Mouse (Mus musculus) ES-Bruce4 (cell line): ENCODE results near the gene Gm13212. TPM values are rescaled to one million over a fixed set of nuclear protein-coding genes. Genes with fewer than 3 reads are reported as not detected.
"Not testable (repeated sequence)": the region's sequence is repeated elsewhere in the genome, so short reads cannot be mapped to it uniquely, and the experiment has no call there.

Source experiments
- H3K27ac ChIP-seq: 2 replicates; pipeline ENCODE4 v1.5.1; 2012; ENCODE audit warnings: low read length, inconsistent platforms; ENCODE audit not compliant: insufficient read depth
- H3K27me3 ChIP-seq: 2 replicates; pipeline ENCODE4 v1.6.1; 2012; ENCODE audit warnings: mild to moderate bottlenecking, low read length, inconsistent platforms; ENCODE audit not compliant: control insufficient read depth, poor library complexity, insufficient read depth, severe bottlenecking
- H3K36me3 ChIP-seq: 2 replicates; pipeline ENCODE4 v1.6.1; 2012; ENCODE audit warnings: inconsistent platforms, mild to moderate bottlenecking, low read length, moderate library complexity; ENCODE audit not compliant: control insufficient read depth, poor library complexity, insufficient read depth, severe bottlenecking
- H3K4me1 ChIP-seq: one replicate; pipeline ENCODE4 v1.8.1; 2011; ENCODE audit warnings: low read length; ENCODE audit not compliant: control insufficient read depth, insufficient read depth
- H3K4me3 ChIP-seq: 2 replicates; pipeline ENCODE4 v1.5.1; 2011; ENCODE audit warnings: low read depth, mild to moderate bottlenecking, low read length
- H3K9ac ChIP-seq: 2 replicates; pipeline ENCODE4 v1.6.1; 2012; ENCODE audit warnings: low read depth, mild to moderate bottlenecking, inconsistent platforms; ENCODE audit not compliant: poor library complexity, severe bottlenecking
- H3K9me3 ChIP-seq: replicated peaks from 2 replicates; pipeline ENCODE4 v1.6.1; 2012; ENCODE audit warnings: mild to moderate bottlenecking, low read length, inconsistent platforms; ENCODE audit not compliant: control insufficient read depth, poor library complexity, insufficient read depth, severe bottlenecking
- EP300 ChIP-seq: IDR thresholded peaks from 2 replicates; pipeline ENCODE4 v1.6.1; 2011; ENCODE audit warnings: low read depth, low read length; ENCODE audit not compliant: insufficient read depth
- POLR2A ChIP-seq: IDR thresholded peaks from one replicate; pipeline ENCODE4 v1.8.1; 2011; ENCODE audit warnings: low read length; ENCODE audit not compliant: insufficient read depth
- polyA plus RNA-seq: library from polyadenylated mRNA; stranded (reverse); fragments of >200 nt; gene quantifications from 2 replicates; pipeline ENCODE4 v1.2.4, GENCODE M21; 2011; ENCODE audit warnings: low read depth; ENCODE audit not compliant: missing spikeins, insufficient read depth, insufficient read length

Gene Gm13212
- polyA plus RNA-seq, 1 experiment: 19.5 TPM

DNA sequence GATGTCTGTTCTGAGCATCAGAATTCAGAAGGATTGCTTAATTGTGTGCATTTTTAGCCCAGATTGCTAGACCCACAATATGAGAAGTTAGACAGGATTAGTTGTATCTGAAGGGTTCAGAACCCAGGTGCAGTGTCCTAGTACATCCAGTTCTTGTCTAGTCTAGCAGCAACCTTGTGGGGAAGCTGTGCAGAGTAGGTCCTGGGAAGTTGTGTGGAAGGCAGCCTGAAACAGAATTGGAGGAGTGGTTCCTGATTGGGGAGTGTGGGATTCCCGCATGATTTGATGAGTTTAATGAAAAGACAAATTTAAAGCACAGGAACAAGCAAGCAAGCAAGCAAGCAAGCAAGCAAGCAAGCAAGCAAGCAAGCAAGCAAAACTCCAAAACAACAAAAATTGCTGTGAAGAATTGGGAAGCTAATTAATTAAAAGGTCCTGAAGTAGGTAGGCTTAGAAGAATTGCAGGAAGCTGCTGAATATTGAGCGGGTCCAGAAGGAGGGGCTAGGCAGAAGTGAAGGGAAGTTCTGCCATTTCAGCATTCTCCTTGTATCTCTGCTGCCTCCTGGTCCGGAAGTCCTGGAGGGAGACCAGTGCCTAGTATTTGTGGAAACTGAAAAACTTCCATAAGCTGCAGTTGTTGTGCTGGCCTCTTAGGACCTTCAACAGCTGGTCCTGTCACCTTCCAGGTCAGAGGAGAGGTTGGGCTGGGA is 20.7 kb upstream of the Gm13212 start:
- H3K27ac ChIP-seq: no peak overlapping the region
- no peak overlapping the region for H3K9ac ChIP-seq
- H3K9me3 ChIP-seq: peaks cover 5% of the 10 kb centered on the region; the same call in 1 of the 2 replicates
- H3K36me3 ChIP-seq: no peaks in the 10 kb centered on the region
- H3K4me3 ChIP-seq: no peak overlapping the region
- no peaks in the 10 kb centered on the region for H3K27me3 ChIP-seq
- TF ChIP-seq POLR2A (no peak), EP300 (no peak)
- no peaks in the 10 kb centered on the region for H3K4me1 ChIP-seq

DNA sequence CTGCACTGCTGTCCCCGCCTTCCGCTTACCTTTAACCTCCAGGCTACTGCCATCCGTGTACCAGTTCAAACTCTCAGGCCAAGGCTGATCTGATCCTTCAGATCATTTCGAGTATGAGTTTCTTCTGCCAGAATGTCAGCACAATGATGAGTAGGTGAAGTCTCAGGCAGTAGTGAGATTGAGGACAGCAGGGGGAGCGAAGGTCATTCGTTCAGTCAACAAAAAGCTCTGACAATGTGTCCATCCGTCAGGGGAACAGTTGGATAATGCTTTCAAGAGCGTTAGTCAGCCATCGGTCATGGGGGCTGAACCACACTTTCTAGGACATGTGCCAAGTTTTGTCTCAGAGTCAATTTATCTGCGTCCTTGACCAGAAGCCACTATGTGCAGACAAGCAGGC is 14.5 kb upstream of the Gm13212 start:
- H3K36me3 ChIP-seq, H3K4me1 ChIP-seq, H3K4me3 ChIP-seq, H3K9ac ChIP-seq, H3K27ac ChIP-seq, H3K27me3 ChIP-seq: not testable (repeated sequence)
- H3K9me3 ChIP-seq: peaks cover 13% of the 10 kb centered on the region

DNA sequence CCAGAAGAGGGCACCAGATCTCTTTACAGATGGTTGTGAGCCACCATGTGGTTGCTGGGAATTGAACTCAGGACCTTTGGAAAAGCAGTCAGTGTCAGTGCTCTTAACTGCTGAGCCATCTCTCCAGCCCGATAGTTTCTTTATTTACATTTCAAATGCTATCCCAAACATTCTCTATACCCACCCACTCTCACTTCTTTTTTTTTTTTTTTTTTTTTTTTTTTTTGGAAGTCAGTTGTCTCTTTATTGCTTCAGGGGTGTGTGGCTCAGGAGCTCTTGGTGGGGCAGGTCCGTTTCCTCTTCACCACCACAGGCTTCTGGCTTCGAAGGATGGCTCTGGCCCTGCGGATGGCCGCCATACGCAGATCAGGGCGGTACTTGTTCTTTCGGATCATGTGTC is 8.3 kb upstream of the Gm13212 start:
- H3K4me1 ChIP-seq, H3K36me3 ChIP-seq, H3K27ac ChIP-seq, H3K27me3 ChIP-seq, H3K9me3 ChIP-seq: not testable (repeated sequence)
- peak overlapping the region; percentile 72 for H3K9ac ChIP-seq
- peak overlapping the region; percentile 69 for H3K4me3 ChIP-seq

DNA sequence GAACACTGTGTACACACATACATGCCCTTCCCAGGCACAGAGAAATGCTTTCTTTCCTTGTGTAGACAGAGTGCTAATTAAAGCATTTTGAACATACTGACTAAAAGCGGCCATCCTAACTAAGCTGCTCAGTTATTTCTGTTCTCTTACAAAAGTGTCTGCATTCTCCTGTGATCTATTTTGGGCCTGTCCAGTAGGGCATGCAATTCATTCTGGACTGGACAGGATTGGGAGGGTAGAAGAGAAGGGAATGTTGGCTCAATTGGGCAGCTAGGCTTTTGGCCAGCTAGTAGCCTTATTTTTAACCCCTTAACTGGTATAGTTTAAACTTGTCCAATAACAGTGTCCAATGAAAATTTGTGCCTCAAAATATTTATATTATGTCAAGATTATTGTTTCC is 4.6 kb upstream of the Gm13212 start:
- H3K4me1 ChIP-seq, H3K27ac ChIP-seq, H3K36me3 ChIP-seq, H3K27me3 ChIP-seq, H3K4me3 ChIP-seq, H3K9ac ChIP-seq, H3K9me3 ChIP-seq: not testable (repeated sequence)

DNA sequence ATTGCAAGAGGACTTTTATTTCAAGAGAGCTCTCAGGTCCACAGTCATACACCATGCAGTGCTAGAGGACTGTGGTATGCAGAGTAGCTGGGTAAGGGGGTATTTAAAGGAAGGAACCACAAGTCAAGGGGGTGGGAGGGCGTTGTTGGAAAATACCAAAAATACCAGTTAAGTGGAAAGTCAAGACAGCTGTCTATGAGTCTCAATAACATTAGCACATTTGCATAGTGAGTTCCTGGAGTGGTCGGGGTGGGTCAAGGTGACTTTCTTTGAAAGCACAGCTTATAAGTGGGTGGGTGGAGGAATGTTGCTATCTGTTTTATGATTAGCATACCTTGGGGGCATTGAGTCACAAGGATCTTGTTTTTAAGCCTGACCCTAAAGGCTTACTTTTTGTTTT is 1.1 kb downstream of the Gm13212 start:
- peaks cover 13% of the 10 kb centered on the region for H3K36me3 ChIP-seq
- not testable (repeated sequence) for H3K9me3 ChIP-seq, H3K4me1 ChIP-seq, H3K27me3 ChIP-seq
- 0 out of 2 replicates have a peak overlapping the region, but pooled peaks have one; percentile 1 for H3K9ac ChIP-seq
- H3K27ac ChIP-seq: peak overlapping the region; percentile 80; the same call in 1 of the 2 replicates
- peak overlapping the region; percentile 14; the same call in 1 of the 2 replicates for H3K4me3 ChIP-seq

DNA sequence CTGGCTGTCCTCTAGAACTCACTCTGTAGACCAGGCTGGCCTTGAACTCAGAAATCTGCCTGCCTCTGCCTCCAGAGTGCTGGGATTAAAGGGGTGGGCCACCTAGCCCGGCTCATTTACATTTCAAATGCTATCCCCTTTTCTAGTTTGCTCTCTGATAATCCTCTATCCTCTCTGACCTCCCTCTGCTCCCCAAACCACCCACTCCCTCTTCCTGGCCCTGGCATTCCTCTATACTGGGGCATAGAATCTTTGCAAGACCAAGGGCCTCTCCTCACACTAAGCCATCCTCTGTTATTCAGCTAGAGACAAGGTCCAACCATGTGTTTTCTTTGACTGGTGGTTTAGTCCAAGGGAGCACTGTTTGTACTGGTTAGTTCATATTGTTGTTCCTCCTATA is 9.2 kb downstream of the Gm13212 start:
- H3K36me3 ChIP-seq: peaks cover 19% of the 10 kb centered on the region
- H3K27ac ChIP-seq, H3K27me3 ChIP-seq, H3K4me3 ChIP-seq, H3K9ac ChIP-seq, H3K4me1 ChIP-seq: not testable (repeated sequence)
- H3K9me3 ChIP-seq: peaks cover 22% of the 10 kb centered on the region

DNA sequence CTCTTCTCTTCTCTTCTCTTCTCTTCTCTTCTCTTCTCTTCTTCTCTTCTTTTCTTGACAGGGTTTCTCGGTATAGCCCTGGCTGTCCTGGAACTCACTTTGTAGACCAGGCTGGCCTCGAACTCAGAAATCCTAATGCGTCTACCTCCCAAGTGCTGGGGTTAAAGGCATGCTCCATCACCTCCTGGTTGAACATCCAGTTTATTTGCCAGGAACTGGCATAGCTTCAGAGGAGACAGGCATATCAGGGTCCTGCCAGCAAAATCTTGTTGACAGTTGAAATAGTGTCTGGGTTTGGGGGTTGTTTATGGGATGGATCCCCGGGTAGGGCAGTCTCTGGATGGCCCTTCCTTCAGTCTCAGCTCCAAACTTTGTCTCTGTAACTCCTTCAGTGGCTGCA is 9.8 kb downstream of the Gm13212 start:
- Histone ChIP-seq H3K9me3 (peaks cover 21% of the 10 kb centered on the region), H3K36me3 (peaks cover 19% of the 10 kb centered on the region)
- H3K4me3 ChIP-seq, H3K4me1 ChIP-seq, H3K9ac ChIP-seq, H3K27ac ChIP-seq, H3K27me3 ChIP-seq: not testable (repeated sequence)

DNA sequence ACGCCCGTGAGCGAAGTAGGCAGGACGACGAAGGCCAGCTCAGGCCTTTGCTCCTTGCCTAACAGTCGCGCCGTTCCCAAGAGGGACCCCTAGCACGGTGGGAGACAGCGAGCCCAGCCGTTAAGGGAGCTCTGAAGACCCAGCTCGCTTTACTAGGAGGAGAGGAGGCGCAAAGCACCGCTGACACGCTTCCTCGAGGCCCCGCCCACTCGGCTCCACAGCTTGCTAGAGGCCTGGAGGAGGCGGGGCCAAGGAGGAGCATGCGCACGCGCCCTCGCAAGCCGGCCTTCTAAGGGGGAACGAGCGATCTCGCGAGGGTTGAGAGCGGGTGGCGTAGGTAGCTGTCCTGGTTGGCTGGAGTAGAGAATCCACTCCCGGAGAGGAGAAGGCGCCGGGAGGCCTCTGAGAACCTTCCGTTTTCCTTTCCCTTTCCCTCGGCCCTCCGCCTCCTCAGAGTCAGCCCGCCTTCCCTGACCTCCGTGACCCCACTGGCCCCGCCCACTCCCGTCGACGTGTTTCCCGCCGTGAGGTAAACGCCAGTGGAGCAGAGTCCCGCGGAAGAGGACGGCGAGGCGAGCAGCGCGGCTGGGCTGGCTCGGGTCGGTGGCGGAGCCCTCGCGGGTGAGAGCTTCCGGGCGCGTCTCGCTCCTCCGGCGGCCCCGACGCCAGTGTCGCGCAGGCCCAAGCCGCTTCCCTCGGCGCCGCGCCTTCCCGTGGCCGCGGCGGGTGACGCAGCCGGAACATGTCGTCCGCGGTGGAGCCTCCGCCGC is 55.6 kb downstream of the Gm13212 start:
- not testable (repeated sequence) for H3K4me1 ChIP-seq, H3K9me3 ChIP-seq, H3K36me3 ChIP-seq, H3K27me3 ChIP-seq
- peak overlapping the region; percentile 20; the same call in 1 of the 2 replicates for H3K27ac ChIP-seq
- H3K9ac ChIP-seq: peak overlapping the region; percentile 51
- peak overlapping the region; percentile 46 for H3K4me3 ChIP-seq

DNA sequence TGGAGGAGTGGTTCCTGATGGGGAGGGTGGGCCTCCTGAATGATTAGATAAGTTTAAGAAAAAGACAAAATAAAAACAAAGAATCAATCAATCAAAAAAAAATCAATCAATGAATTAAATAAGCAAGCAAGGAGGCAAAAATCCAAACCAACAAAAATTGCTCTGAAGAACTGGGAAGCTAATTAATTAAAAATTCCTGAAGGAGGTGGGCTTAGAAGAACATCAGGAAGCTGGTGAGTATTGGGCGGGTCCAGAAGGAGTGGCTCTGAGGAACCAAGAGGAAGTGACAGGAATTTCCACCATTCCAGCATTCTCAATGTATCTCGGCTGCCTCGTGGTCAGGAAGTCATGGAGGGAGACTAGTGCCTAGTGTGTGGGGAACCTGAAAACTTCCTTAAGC is 85.4 kb downstream of the Gm13212 start, which contains the start of gene Zfp980:
TSS of gene Zfp980 (plus strand) at position 301 of the 400 bp plus-strand sequence.
- peak within 1 kb of the TSS; percentile 64; the same call in 1 of the 2 replicates for H3K9ac ChIP-seq

More for the DNA sequence above, 85.4 kb downstream of the Gm13212 start, which contains the start of gene Zfp980:
- H3K4me1 ChIP-seq, H3K27ac ChIP-seq, H3K9me3 ChIP-seq, H3K36me3 ChIP-seq, H3K27me3 ChIP-seq: not testable (repeated sequence)
- peak within 1 kb of the TSS; percentile 64 for H3K4me3 ChIP-seq
